Mouse (Mus musculus) hindbrain, embryonic 16.5 days (tissue): ENCODE results near the gene Lonrf3. TPM values are rescaled to one million over a fixed set of nuclear protein-coding genes. Genes with fewer than 3 reads are reported as not detected.

Experiments used
- ATAC-seq: fragments of 200-750 bp; cut with Nextera tagmentation; 2 replicates; pipeline ENCODE4 v1.8.0; 2017; ENCODE audit warnings: moderate TSS enrichment, moderate library complexity
- H3K27ac ChIP-seq: fragments of 300-500 bp; sonication (generic); 2 replicates; pipeline ENCODE4 v1.5.1; 2014; ENCODE audit warnings: low read depth, mild to moderate bottlenecking, control low read depth, low read length, moderate library complexity
- H3K27me3 ChIP-seq: fragments of 300-500 bp; sonication (generic); replicated peaks from 2 replicates; pipeline ENCODE4 v1.6.1; 2014; ENCODE audit warnings: low read length; ENCODE audit not compliant: control insufficient read depth, insufficient read depth
- H3K36me3 ChIP-seq: fragments of 300-500 bp; sonication (generic); 2 replicates; pipeline ENCODE4 v1.6.1; 2014; ENCODE audit warnings: mild to moderate bottlenecking, low read length, moderate library complexity, mixed read lengths; ENCODE audit not compliant: control insufficient read depth, insufficient read depth
- H3K4me1 ChIP-seq: fragments of 300-500 bp; sonication (generic); 2 replicates; pipeline ENCODE4 v1.6.1; 2014; ENCODE audit warnings: low read depth, low read length; ENCODE audit not compliant: control insufficient read depth, insufficient read depth
- H3K4me2 ChIP-seq: fragments of 300-500 bp; sonication (generic); 2 replicates; pipeline ENCODE4 v1.6.1; 2014; ENCODE audit warnings: mild to moderate bottlenecking, low read length, control low read depth, moderate library complexity
- H3K4me3 ChIP-seq: fragments of 300-500 bp; sonication (generic); 2 replicates; pipeline ENCODE4 v1.5.1; 2014; ENCODE audit warnings: mild to moderate bottlenecking, low read length, control low read depth, moderate library complexity
- H3K9ac ChIP-seq: fragments of 300-500 bp; sonication (generic); 2 replicates; pipeline ENCODE4 v1.6.1; 2014; ENCODE audit warnings: low read depth, mild to moderate bottlenecking, control low read depth, low read length, moderate library complexity
- H3K9me3 ChIP-seq: fragments of 300-500 bp; sonication (generic); 2 replicates; pipeline ENCODE4 v1.6.1; 2014; ENCODE audit warnings: mild to moderate bottlenecking, low read length, moderate library complexity; ENCODE audit not compliant: control insufficient read depth
- WGBS: fragments of 180-500 bp; shearing (Covaris S2); extraction: QIAGEN DNeasy Blood & Tissue Kit; methylation state at CpG from one replicate; pipeline ENCODE4 v1.1.7; 2014; 5-methylcytosine and 5-hydroxymethylcytosine counted together
- polyA plus RNA-seq: library from polyadenylated mRNA; unstranded; fragments of >200 nt; fragmentation: Nextera tagmentation; extraction: Ambion mirVana; gene quantifications from 2 replicates; pipeline ENCODE4 v1.2.1, GENCODE M21; 2015

Lonrf3 gene
- 0.39 and 0.63 TPM in 2 replicates for polyA plus RNA-seq

DNA sequence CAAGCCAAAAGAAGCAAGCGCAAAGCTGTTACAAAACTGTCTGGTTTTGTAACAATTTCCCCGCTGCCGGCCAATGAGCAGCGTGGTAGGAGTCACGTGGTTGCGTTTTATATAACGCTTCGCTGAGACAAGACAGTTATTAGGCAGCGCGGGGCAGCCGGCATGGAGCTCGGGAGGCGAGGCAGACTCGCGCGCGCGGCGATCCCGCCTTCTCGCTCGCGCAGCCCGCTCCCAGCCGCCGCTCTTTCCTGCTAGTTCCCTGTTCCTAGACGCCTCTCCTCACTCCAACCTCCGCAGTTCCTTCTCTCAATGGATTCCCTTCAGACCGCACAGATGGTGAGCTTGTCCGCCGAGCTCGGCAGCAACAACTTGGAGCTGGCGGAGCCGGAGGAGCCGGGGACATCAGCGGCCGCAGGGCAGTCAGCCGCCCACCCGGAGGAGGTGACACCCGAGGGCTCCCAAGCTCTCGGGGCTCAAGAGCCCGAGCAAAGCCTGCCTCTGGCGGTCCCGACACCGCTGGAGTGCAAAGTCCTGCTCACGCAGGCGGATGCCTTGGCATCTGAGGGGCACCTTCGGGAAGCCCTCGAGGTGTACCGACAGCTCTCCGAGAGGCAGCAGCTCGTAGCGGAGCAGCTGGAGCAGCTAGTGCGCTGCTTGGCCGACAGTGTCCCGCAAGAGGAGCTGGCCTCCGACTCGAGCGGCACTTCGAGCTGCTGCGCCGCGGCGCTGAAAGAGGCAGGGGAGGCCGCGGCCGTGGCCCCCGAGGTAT, at the start of gene Lonrf3:
Gene Lonrf3, plus strand, starts transcription at position 83 of the 769 bp plus-strand sequence.
- H3K4me3 ChIP-seq = peak within 1 kb of the TSS; percentile 53
- WGBS = 28% methylated on average over 61 of the region's 68 CpGs

DNA sequence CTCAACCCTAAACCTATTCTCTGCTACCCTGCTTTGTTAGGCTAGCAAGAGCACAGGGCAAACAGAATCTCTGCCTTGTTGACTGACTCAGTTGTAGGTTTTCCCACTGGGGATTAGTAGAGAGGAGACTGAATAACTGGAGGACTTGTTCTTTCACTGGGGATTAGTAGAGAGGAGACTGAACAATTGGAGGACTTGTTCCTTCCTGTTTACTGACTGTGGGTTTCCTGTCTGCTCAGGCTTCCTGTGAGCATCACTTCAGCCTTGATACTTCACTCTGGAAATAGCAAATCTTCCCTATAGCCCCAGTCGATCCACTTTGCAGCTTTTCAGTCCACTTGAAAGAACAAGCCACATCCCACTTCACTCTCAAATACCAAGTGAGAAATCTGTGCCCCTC, 49.4 kb upstream of the Lonrf3 start:
- ATAC-seq = no peak
- Histone ChIP-seq H3K36me3 (no peaks in the 10 kb centered on the region), H3K4me1 (no peaks in the 10 kb centered on the region), H3K27ac (no peak overlapping the region), H3K27me3 (no peaks in the 10 kb centered on the region), H3K9me3 (no peaks in the 10 kb centered on the region), H3K9ac (no peak overlapping the region), H3K4me3 (no peak overlapping the region), H3K4me2 (no peak overlapping the region)
- 75% methylated on average over 1 of the region's 1 CpGs for WGBS

More for the DNA sequence above, at the start of gene Lonrf3:
- Histone ChIP-seq H3K27me3 (no peaks in the 10 kb centered on the region; the same call in 1 of the 2 replicates), H3K4me1 (peaks cover 3% of the 10 kb centered on the region), H3K9me3 (peaks cover 4% of the 10 kb centered on the region; the same call in 1 of the 2 replicates), H3K9ac (peak within 1 kb of the TSS; percentile 45), H3K27ac (no peak within 1 kb of the TSS), H3K36me3 (no peaks in the 10 kb centered on the region), H3K4me2 (peak within 1 kb of the TSS; percentile 91)
- peak; percentile 86 for ATAC-seq

DNA sequence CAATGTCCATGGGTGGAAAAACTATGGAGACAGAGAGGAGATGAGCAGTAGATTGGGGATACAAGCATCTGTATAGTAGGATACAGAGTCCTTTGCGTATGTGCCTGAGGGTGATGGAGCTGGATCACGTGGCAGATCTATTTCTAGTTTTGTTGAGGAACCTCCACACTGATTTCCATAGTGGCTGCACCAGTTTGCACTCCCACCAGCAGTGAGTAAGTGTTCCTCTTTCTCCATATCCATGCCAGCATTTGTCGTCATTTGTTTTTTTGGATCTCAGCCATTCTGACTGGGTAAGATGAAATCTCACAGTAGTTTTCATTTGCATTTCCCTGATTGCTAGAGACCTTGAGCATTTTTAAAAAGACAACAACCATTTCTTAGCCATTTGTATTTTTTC, 16.7 kb upstream of the Lonrf3 start:
- ATAC-seq = no peak
- H3K9ac ChIP-seq = no peak overlapping the region
- H3K4me3 ChIP-seq = no peak overlapping the region
- no peaks in the 10 kb centered on the region for H3K9me3 ChIP-seq
- no peaks in the 10 kb centered on the region for H3K27me3 ChIP-seq
- 67% methylated on average over 3 of the region's 3 CpGs for WGBS
- H3K4me2 ChIP-seq = no peak overlapping the region
- H3K4me1 ChIP-seq = no peaks in the 10 kb centered on the region
- no peaks in the 10 kb centered on the region for H3K36me3 ChIP-seq
- no peak overlapping the region for H3K27ac ChIP-seq

GRCm38 (mm10) chrX:36327491-36328255, 480 bp upstream of the Lonrf3 start:
- no peaks in the 10 kb centered on the region for H3K36me3 ChIP-seq
- H3K4me3 ChIP-seq = peak overlapping the region; percentile 53
- H3K27ac ChIP-seq = no peak overlapping the region
- no peaks in the 10 kb centered on the region; the same call in 1 of the 2 replicates for H3K27me3 ChIP-seq
- H3K4me2 ChIP-seq = peak overlapping the region; percentile 91
- 22% methylated on average over 19 of the region's 20 CpGs for WGBS
- ATAC-seq = peak; percentile 49
- peaks cover 4% of the 10 kb centered on the region; the same call in 1 of the 2 replicates for H3K9me3 ChIP-seq
- no peak overlapping the region for H3K9ac ChIP-seq
- H3K4me1 ChIP-seq = peaks cover 3% of the 10 kb centered on the region

DNA sequence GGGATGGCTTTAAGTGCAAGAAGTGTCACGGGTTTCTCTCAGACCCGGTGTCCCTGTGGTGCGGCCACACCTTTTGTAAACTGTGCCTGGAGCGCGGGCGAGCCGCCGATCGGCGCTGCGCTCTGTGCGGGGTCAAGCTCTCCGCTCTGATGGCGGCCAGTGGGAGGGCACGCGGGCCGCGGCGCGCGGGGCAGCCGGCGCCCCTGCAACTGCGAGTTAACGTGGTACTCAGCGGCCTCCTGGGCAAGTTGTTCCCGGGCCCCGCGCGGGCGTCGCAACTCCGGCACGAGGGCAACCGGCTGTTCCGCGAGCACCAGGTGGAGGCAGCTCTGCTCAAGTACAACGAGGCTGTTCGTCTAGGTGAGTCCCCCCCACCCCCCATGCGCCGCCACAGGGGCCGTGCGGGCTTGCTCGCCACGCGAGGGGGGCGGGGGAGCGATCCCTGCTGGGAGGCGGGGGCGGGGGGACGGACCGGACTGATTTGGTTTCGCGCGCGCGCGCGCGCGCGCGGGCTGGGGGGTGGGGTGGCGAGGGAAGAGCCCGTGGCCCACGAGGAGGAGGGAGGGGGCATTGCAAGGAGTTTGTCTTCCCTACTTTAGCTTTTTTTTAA, 992 bp downstream of the Lonrf3 start:
- Histone ChIP-seq H3K9me3 (peaks cover 4% of the 10 kb centered on the region; the same call in 1 of the 2 replicates), H3K9ac (peak overlapping the region; percentile 45), H3K36me3 (no peaks in the 10 kb centered on the region), H3K4me3 (peak overlapping the region; percentile 53), H3K27ac (no peak overlapping the region), H3K4me2 (peak overlapping the region; percentile 91), H3K4me1 (peaks cover 3% of the 10 kb centered on the region), H3K27me3 (no peaks in the 10 kb centered on the region; the same call in 1 of the 2 replicates)
- peak; percentile 5 for ATAC-seq
- WGBS = 21% methylated on average over 26 of the region's 66 CpGs

DNA sequence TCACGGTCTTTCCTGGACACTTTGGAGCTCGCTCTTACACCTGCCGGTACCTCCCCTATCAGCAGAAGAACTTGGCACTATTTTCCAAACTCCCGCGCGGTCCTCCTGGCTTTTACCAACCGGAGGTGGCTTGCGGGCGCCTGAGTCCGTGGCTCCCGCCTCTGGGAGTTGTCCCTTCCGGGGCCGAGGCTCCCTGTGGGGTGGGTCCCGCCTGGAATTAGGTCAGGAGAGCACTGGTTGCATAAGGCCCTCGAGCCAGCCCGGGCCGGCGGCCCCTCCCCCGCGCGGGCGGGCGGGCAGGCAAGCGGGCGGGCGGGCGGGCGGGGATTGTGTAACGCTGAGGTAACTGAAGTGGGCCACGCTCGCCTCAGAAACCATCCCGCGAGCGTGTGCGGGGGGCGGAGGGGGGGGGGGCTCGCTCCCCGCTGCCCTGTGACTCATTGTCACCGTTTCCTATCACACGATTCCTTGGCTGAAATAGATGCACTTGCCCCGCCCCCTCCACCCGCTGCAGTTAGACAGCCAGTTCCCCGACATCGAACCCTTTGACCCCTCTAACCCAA, 1.8 kb downstream of the Lonrf3 start:
- Histone ChIP-seq H3K27ac (no peak overlapping the region), H3K4me3 (peak overlapping the region; percentile 53), H3K9ac (peak overlapping the region; percentile 48), H3K9me3 (peaks cover 4% of the 10 kb centered on the region; the same call in 1 of the 2 replicates), H3K36me3 (no peaks in the 10 kb centered on the region), H3K27me3 (no peaks in the 10 kb centered on the region; the same call in 1 of the 2 replicates), H3K4me1 (peaks cover 3% of the 10 kb centered on the region), H3K4me2 (peak overlapping the region; percentile 91)
- 0 out of 2 replicates have a peak, but pooled peaks have one; percentile 15 for ATAC-seq
- 15% methylated on average over 24 of the region's 44 CpGs for WGBS

DNA sequence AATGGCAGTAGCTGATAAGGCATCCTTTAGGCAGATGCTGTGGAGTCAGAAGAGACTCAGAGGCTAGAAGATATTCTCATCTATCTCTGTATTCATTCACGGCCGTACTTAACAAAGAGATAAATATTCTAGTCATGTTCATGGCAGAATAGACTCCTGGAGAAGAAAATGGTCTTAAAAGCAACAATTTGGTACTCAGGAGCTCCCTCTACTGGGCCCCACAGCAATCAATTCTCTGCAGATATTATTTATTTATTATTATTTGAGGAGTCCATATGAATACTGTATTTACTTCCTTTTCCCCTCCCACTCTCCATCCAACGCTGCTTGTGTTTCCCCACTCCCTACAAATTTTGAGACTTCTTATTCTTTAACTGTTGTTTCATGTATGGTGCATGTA, 24.3 kb downstream of the Lonrf3 start:
- ATAC-seq = no peak
- no peaks in the 10 kb centered on the region for H3K4me1 ChIP-seq
- WGBS = 59% methylated on average over 3 of the region's 3 CpGs
- no peaks in the 10 kb centered on the region for H3K27me3 ChIP-seq
- no peaks in the 10 kb centered on the region for H3K9me3 ChIP-seq
- H3K4me2 ChIP-seq = no peak overlapping the region
- no peaks in the 10 kb centered on the region for H3K36me3 ChIP-seq
- H3K27ac ChIP-seq = no peak overlapping the region
- H3K9ac ChIP-seq = no peak overlapping the region
- no peak overlapping the region for H3K4me3 ChIP-seq

GRCm38 (mm10) chrX:36385340-36385739, 57.2 kb downstream of the Lonrf3 start:
- Histone ChIP-seq H3K9me3 (no peaks in the 10 kb centered on the region), H3K27me3 (no peaks in the 10 kb centered on the region), H3K27ac (no peak overlapping the region), H3K4me2 (no peak overlapping the region), H3K4me1 (no peaks in the 10 kb centered on the region), H3K36me3 (no peaks in the 10 kb centered on the region), H3K4me3 (no peak overlapping the region), H3K9ac (no peak overlapping the region)
- no peak for ATAC-seq
